Mouse (Mus musculus) T-helper 2 cell (primary cell): ENCODE results near the gene Gabrr2.

ENCODE experiments used
- in situ Hi-C: fragments of 300-600 bp; cut with MboI, MseI; formaldehyde crosslinking; loops from one replicate; pipeline ENCODE4 v1.15.1; 2025; ENCODE audit warnings: high pct_unique_total_duplicates

Gene Gabrr2

GRCm38 (mm10) chr4:33070326-33070725 is 7.5 kb downstream of the Gabrr2 start:
- in situ Hi-C loops = no loop called here

GRCm38 (mm10) chr4:33071337-33071736 is 8.5 kb downstream of the Gabrr2 start:
- in situ Hi-C loops = no loop called here

GRCm38 (mm10) chr4:33072526-33073161 is 9.8 kb downstream of the Gabrr2 start:
- in situ Hi-C loops = no loop called here

GRCm38 (mm10) chr4:33074406-33074805 is 11.6 kb downstream of the Gabrr2 start:
- in situ Hi-C loops = no loop called here

GRCm38 (mm10) chr4:33074851-33075250 is 12.1 kb downstream of the Gabrr2 start:
- in situ Hi-C loops = no loop called here

- in situ Hi-C loops = no loop called here
These were observed 13.2 kb downstream of the Gabrr2 start for GRCm38 (mm10) chr4:33075776-33076524.

- in situ Hi-C loops = no loop called here
These were observed 14.4 kb downstream of the Gabrr2 start for GRCm38 (mm10) chr4:33077161-33077560.

GRCm38 (mm10) chr4:33077724-33078123 is 14.9 kb downstream of the Gabrr2 start:
- in situ Hi-C loops = no loop called here

GRCm38 (mm10) chr4:33078492-33078891 is 15.7 kb downstream of the Gabrr2 start:
- in situ Hi-C loops = no loop called here

- in situ Hi-C loops = no loop called here
These were observed 36.4 kb downstream of the Gabrr2 start for GRCm38 (mm10) chr4:33099118-33099694.

- in situ Hi-C loops = loop anchor here (10.0 kb wide), 1 partner anchor 95 kb away; no protein-coding TSS in a partner anchor
These were observed 47.1 kb downstream of the Gabrr2 start for GRCm38 (mm10) chr4:33109720-33110458.

- in situ Hi-C loops = loop anchor here (10.0 kb wide), 1 partner anchor 96 kb away; no protein-coding TSS in a partner anchor
These were observed 48.0 kb downstream of the Gabrr2 start for GRCm38 (mm10) chr4:33110845-33111244.

GRCm38 (mm10) chr4:33111358-33111757 is 48.6 kb downstream of the Gabrr2 start:
- in situ Hi-C loops = loop anchor here (10.0 kb wide), 1 partner anchor 97 kb away; no protein-coding TSS in a partner anchor

GRCm38 (mm10) chr4:33112866-33113265 is 50.1 kb downstream of the Gabrr2 start:
- in situ Hi-C loops = loop anchor here (10.0 kb wide), 1 partner anchor 98 kb away; no protein-coding TSS in a partner anchor

- in situ Hi-C loops = loop anchor here (10.0 kb wide), 1 partner anchor 104 kb away; no protein-coding TSS in a partner anchor
These were observed 56.3 kb downstream of the Gabrr2 start for GRCm38 (mm10) chr4:33119118-33119517.

- in situ Hi-C loops = no loop called here
These were observed 61.7 kb downstream of the Gabrr2 start for GRCm38 (mm10) chr4:33124493-33124892.

- in situ Hi-C loops = no loop called here
These were observed 62.7 kb downstream of the Gabrr2 start for GRCm38 (mm10) chr4:33125409-33126084.

- in situ Hi-C loops = no loop called here
These were observed 69.4 kb downstream of the Gabrr2 start, which contains the start of gene Gabrr1 for GRCm38 (mm10) chr4:33132221-33132620. Gabrr1 (plus strand) TSS chr4:33132521.
